Mouse (Mus musculus): ENCODE data around the gene Arhgef15.

Gene Arhgef15

GRCm38 (mm10) chr11:68911531-68912177, 45.6 kb downstream of the Arhgef15 start:
- DNase-seq = no peak

GRCm38 (mm10) chr11:68908846-68909503, 48.3 kb downstream of the Arhgef15 start:
- DNase-seq = no peak

GRCm38 (mm10) chr11:68907251-68907650, 50.0 kb downstream of the Arhgef15 start:
- no peak for DNase-seq

- DNase-seq = peak in 1 of 2 experiments; percentile 24
Observed at GRCm38 (mm10) chr11:68906461-68906790, 50.9 kb downstream of the Arhgef15 start.

- no peak for DNase-seq
Observed at GRCm38 (mm10) chr11:68905665-68906460, 51.4 kb downstream of the Arhgef15 start.

- peak in 1 of 2 experiments; percentile 18 for DNase-seq
Observed at GRCm38 (mm10) chr11:68905138-68905531, 52.1 kb downstream of the Arhgef15 start.

GRCm38 (mm10) chr11:68904375-68905137, 52.7 kb downstream of the Arhgef15 start:
- peak; percentile 84 to 89 for DNase-seq

- DNase-seq = no peak
Observed at GRCm38 (mm10) chr11:68903775-68904174, 53.5 kb downstream of the Arhgef15 start.

- no peak for DNase-seq
Observed at GRCm38 (mm10) chr11:68902823-68903222, 54.5 kb downstream of the Arhgef15 start.

- DNase-seq = no peak
Observed at GRCm38 (mm10) chr11:68902367-68902766, 54.9 kb downstream of the Arhgef15 start.

- DNase-seq = no peak
Observed at GRCm38 (mm10) chr11:68902047-68902364, 55.3 kb downstream of the Arhgef15 start.

GRCm38 (mm10) chr11:68901351-68902046, 55.8 kb downstream of the Arhgef15 start, which contains the start of gene Rpl26:
Rpl26 (plus strand) TSS chr11:68901583.
- peak; percentile 99 for DNase-seq

GRCm38 (mm10) chr11:68900519-68901350, 56.5 kb downstream of the Arhgef15 start:
- DNase-seq = no peak

GRCm38 (mm10) chr11:68899815-68900214, 57.5 kb downstream of the Arhgef15 start:
- no peak for DNase-seq

- no peak for DNase-seq
Observed at GRCm38 (mm10) chr11:68898790-68899189, 58.5 kb downstream of the Arhgef15 start.

- DNase-seq = no peak
Observed at GRCm38 (mm10) chr11:68897838-68898237, 59.4 kb downstream of the Arhgef15 start.

- DNase-seq = peak; percentile 50 to 57
Observed at GRCm38 (mm10) chr11:68897120-68897519, 60.2 kb downstream of the Arhgef15 start.

- no peak for DNase-seq
Observed at GRCm38 (mm10) chr11:68896247-68896646, 61.0 kb downstream of the Arhgef15 start.

GRCm38 (mm10) chr11:68893911-68894464, 63.3 kb downstream of the Arhgef15 start:
- DNase-seq = no peak

Measured in cerebellum, postnatal 14 days (tissue).